Mouse (Mus musculus) G1E (cell line): Measurements from ENCODE around the gene Cuedc1.

Experiments used
- CTCF ChIP-seq: IDR thresholded peaks from 2 replicates; pipeline ENCODE4 v1.5.1; 2012; ENCODE audit warnings: low read depth, low read length, inconsistent platforms, mixed read lengths
- GATA1 ChIP-seq: IDR thresholded peaks from 2 replicates; pipeline ENCODE4 v1.6.1; 2012; ENCODE audit warnings: borderline replicate concordance, low read length, inconsistent platforms, mixed read lengths
- TAL1 ChIP-seq: conservative IDR thresholded peaks from 2 replicates; pipeline ENCODE4 v1.6.1; 2012; ENCODE audit warnings: low read depth, low read length, inconsistent platforms, mixed read lengths

DNA sequence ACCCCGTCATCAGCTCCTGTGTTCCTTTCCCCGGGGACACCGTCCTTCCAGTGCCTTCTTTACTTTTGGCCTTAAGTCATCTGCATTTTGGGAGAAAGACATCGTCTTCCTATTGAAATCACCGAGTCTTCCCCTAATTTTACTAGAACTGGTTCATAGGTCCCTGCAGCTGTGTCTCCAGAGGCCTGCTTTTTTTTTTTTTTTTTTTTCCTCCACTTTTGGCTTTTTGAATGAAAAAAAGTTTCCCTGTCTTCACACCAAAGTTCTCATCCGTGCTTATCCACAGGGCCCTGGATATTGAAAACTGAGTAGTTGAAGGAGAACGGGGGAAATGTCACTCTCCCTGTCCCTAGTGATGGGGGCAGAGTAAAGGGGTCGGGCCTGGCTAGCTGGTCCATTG lies 90.4 kb downstream of the Cuedc1 start:
- TF ChIP-seq CTCF: no peak
- no peak for TF ChIP-seq GATA1
- no peak for TF ChIP-seq TAL1
